Mouse (Mus musculus): ENCODE data around the gene Adm2.

Adm2 gene

DNA sequence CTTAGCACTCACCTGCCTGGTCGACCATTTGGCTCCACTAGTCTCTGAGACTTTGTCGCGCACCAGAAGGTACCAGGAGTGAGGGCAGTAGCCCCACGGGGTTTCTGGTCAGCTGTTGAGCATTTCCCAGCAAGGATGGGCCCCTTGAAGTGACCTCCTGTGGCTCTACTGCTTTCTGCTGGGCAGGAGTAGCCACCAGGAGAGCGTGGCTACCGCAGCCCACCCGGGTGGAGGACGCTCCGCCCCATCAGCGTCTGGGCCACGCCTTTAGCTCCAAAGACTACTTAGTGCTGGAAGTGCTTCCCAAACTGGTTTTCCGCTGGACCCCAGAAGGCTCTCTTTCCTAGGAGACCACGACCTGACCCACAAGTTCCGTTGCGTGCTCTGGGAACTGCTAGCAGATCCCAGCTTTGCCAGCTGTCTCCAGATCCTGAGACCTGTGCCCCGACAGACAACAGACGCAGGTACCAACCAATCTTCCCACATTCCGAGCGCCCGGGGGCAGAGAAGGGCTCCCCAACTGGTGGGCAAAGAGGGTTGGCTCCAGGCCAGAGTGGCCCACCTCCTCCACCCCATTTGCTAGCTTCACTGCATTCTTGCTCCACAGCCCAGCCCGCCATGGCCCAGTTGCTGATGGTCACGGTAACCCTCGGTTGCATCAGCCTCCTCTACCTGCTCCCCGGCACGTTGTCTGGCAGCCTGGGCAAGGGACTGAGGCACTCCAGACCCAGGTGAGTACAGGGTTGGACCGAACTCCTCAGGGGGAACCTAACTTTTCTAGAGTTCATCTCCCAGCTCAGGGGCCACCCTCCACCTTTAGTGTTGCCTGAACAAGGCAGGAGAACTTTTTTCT, at the start of gene Adm2:
Gene Adm2, plus strand, starts transcription at position 51 of the 853 bp plus-strand sequence.
- in situ Hi-C loops (cut with MboI; ENCODE audit: unreplicated experiment in 2 of 2) = no loop called here

DNA sequence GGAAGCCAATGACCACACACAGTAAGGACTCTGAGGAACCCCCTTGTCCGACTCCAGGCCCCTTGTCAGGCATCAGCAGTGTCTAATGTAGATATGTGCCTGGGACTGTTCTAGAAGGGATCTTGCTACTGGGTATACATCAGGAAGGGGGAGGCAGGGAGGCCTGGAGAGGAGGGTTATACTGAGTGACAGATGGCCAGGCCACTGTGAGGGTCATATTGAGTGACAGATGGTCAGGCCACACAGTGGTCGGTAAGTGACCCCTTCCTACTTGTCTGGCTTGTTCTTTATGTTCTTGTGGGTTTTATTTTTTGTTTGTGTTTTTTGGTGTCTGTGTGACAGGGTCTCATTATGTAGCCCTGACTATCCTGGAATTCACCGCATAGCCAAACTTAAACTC, 47.0 kb upstream of the Adm2 start:
- in situ Hi-C loops (cut with MboI; ENCODE audit: unreplicated experiment in 2 of 2) = no loop called here

DNA sequence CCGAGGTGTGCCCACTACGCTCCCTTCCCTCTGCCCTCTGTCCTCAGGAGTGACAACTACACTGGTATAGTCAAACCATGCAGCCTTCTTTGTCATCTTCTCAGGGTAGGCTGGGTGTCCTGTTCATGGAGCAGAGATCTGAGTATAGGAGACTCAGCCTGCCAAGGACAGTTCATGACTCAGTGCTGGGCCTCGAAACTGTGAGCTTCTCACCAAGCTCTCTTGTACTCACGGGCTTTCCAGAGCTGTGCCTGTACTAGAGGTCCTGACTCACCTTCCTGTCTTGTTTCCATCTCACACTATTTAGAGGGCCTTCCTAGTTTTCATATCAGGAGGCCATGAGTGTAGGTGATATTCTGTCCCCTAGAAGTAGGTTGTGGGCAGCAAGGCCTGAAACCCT, 45.2 kb upstream of the Adm2 start:
- in situ Hi-C loops (cut with MboI; ENCODE audit: unreplicated experiment in 2 of 2) = no loop called here

- in situ Hi-C loops (cut with MboI; ENCODE audit: unreplicated experiment in 2 of 2) = no loop called here
Observed at GRCm38 (mm10) chr15:89282546-89282945, 40.0 kb upstream of the Adm2 start.

- in situ Hi-C loops (cut with MboI; ENCODE audit: unreplicated experiment in 2 of 2) = no loop called here
Observed at GRCm38 (mm10) chr15:89284094-89284493, 38.4 kb upstream of the Adm2 start.

DNA sequence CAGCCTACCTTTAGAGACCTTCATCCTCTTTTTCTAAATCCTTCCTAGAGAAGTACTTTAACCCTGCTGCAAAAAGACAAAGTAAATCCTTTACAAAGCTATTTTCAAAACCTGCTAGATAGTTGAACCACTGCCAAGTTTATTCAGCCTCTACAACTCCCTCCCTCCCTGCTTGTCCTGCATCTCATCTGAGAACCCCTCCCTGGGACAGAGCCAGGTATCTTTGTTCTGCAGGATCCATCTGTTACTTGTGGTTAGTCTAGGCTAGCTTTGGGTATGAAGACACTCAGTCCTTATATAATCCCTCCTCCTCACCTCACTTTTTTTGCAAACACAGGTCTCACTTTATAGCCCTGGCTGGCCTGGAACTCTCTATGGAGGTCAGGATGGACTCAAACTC, 37.5 kb upstream of the Adm2 start:
- in situ Hi-C loops (cut with MboI; ENCODE audit: unreplicated experiment in 2 of 2) = no loop called here

DNA sequence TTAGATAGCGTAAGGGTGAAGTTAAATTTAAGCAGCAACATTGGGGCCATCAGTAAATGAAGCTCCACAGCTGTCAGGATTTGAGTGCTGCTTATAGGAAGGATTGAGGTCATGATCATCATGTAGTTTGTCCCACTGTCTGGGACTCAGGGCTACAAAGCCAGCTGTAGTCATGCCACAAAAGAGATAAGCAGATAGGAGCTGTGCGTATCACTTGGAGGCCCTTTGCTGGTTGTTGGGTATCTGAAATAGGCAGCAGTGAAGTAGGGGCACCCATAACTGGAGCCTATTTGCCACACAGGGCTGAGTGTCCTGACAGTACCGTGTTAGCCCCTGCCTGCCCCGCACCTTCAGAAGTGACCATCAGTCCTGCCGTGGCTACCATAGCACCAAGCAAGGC, 37.0 kb upstream of the Adm2 start:
- in situ Hi-C loops (cut with MboI; ENCODE audit: unreplicated experiment in 2 of 2) = no loop called here

GRCm38 (mm10) chr15:89286114-89286513, 36.4 kb upstream of the Adm2 start:
- in situ Hi-C loops (cut with MboI; ENCODE audit: unreplicated experiment in 2 of 2) = no loop called here

DNA sequence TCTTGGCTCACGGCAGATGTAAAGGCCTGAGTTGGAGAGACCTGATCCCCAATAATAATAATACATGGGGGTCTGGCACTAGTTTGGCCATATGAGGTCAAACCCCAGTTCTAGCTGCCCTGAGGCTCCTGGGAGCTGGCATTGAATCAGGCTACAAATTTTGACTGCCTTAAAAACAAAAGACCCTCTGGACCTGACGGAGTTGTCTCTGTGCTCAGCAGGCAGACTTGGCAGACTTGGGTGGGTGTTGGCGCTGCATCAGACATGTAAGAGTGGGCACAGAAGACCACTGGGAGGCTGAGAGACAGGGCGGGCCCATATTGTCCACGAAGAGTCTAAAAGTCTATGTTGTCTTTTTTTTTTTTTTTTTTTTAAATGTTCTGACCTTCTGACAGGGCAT, 35.9 kb upstream of the Adm2 start:
- in situ Hi-C loops (cut with MboI; ENCODE audit: unreplicated experiment in 2 of 2) = no loop called here

GRCm38 (mm10) chr15:89288227-89288767, 34.2 kb upstream of the Adm2 start:
- in situ Hi-C loops (cut with MboI; ENCODE audit: unreplicated experiment in 2 of 2) = no loop called here

GRCm38 (mm10) chr15:89289455-89289854, 33.1 kb upstream of the Adm2 start:
- in situ Hi-C loops (cut with MboI; ENCODE audit: unreplicated experiment in 2 of 2) = no loop called here

DNA sequence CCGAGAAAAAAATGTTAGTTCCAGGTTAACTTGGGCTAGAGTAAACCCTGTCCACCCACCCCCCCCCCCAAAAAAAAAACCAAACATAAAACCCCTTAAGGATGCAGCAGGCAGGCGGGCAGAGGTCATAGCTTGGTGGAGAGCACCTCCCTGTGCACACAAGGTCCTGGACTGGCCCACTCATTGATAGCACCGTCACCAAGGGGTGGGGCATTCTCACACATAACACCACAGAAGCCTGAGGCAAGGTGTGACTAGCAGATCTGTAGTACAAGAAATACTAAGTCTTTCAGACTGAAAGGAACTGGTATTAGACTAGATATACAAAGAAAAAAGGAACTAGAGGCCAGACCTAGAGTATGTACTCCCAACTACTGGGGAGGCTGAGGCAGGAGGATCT, 31.0 kb upstream of the Adm2 start:
- in situ Hi-C loops (cut with MboI; ENCODE audit: unreplicated experiment in 2 of 2) = no loop called here

- in situ Hi-C loops (cut with MboI; ENCODE audit: unreplicated experiment in 2 of 2) = no loop called here
Observed at GRCm38 (mm10) chr15:89292795-89293194, 29.7 kb upstream of the Adm2 start.

- in situ Hi-C loops (cut with MboI; ENCODE audit: unreplicated experiment in 2 of 2) = no loop called here
Observed at GRCm38 (mm10) chr15:89293778-89294177, 28.7 kb upstream of the Adm2 start.

GRCm38 (mm10) chr15:89295580-89296165, 26.8 kb upstream of the Adm2 start:
- in situ Hi-C loops (cut with MboI; ENCODE audit: unreplicated experiment in 2 of 2) = no loop called here

GRCm38 (mm10) chr15:89296465-89296864, 26.1 kb upstream of the Adm2 start:
- in situ Hi-C loops (cut with MboI; ENCODE audit: unreplicated experiment in 2 of 2) = no loop called here

DNA sequence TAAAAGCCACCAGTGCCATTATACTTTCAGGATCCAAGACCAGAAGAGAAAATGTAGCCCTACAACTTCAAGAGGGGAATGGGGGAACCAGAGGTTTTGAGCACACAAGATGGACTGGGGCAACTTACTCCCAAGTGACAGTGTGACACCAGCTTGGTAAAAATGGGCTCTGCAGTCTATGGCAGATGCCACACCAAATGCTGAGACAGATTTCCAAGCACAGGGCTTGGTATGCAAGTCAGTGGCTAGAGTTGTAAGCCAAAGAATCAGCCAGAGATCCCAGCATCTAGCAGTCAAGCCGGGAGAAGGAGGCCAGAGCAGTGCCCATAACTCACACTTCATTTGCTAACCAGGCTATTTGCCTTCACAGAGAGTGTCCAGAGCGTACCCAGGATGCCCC, 24.8 kb upstream of the Adm2 start:
- in situ Hi-C loops (cut with MboI; ENCODE audit: unreplicated experiment in 2 of 2) = no loop called here

GRCm38 (mm10) chr15:89300180-89300579, 22.3 kb upstream of the Adm2 start:
- in situ Hi-C loops (cut with MboI; ENCODE audit: unreplicated experiment in 2 of 2) = no loop called here

GRCm38 (mm10) chr15:89300600-89300999, 21.9 kb upstream of the Adm2 start:
- in situ Hi-C loops (cut with MboI; ENCODE audit: unreplicated experiment in 2 of 2) = no loop called here

GRCm38 (mm10) chr15:89305966-89306365, 16.6 kb upstream of the Adm2 start:
- in situ Hi-C loops (cut with MboI; ENCODE audit: unreplicated experiment in 2 of 2) = loop anchor here (5.0 kb wide), 2 partner anchors 36 to 66 kb away; partner anchors contain the start of gene Sco2 (in 1 of the 2)

DNA sequence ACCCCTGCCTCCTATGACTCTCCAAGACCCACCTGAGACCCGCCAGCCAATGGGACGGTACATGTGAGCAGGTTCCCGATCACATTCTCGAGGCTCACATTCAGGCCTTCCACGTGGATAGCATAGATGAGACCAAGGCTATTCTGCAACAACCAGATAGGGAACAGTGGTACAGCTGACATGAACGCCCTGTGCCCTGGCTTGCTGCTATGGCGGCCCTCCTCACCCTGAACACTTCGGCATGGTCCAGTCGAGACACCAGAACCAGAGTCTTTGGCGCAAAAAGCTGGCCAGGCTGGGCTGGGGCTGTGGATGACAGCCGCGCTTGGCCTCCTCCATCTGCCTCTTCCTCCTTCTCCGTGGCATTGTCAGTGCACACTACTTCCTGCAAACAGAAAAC, 15.1 kb upstream of the Adm2 start:
- in situ Hi-C loops (cut with MboI; ENCODE audit: unreplicated experiment in 2 of 2) = loop anchor here (5.0 kb wide), 2 partner anchors 35 to 65 kb away; partner anchors contain the start of gene Sco2 (in 1 of the 2)

Data from v-Abl transformed pro-B cells (cell line).